Mouse (Mus musculus) liver, adult (tissue): ENCODE data around the gene Gm44805.

Experiments
- GATA4 ChIP-seq: IDR thresholded peaks from 2 replicates; pipeline ENCODE4 v1.6.1; 2014; ENCODE audit warnings: mild to moderate bottlenecking, low read length; ENCODE audit not compliant: insufficient replicate concordance

Gm44805 gene

DNA sequence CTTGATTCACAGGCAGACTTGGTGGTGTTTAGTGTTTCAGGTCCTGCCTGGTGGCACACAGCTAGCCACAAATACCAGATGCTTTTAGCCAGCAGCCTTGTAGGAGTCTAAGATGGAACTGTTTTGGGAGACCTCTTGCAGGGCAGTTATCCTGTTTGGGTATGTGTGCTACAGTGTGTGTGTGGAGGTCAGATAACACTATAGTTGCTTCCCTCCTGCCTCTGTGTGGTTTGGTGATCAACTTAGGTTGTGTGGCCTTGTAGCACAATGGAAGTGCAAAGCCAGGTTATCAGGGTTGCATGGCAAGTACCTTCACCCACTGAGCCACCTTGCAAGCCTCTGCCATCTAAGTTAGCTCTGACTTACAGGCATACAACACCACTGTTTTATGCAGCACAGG lies 48.5 kb downstream of the Gm44805 start:
- no peak for TF ChIP-seq GATA4

DNA sequence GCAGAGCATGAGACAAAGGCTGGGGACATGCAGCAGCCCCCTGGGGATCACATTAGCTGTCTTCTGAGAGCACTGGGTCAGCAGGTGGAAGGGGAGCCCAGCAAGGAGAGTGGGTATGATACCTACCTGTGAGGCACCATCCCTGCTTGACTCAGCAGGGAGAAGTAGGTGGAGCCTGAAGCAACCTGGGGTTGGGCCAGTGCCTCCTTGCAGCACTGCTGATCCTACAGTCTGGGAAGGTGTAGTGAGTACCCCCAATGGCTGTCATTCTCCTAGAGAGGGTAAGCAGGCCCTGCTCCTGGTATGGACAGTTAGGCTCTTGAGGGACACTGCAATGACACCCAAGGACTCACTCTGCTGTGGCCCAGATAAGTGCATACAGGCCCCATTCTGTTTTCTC lies 48.9 kb downstream of the Gm44805 start:
- TF ChIP-seq GATA4, result no peak

DNA sequence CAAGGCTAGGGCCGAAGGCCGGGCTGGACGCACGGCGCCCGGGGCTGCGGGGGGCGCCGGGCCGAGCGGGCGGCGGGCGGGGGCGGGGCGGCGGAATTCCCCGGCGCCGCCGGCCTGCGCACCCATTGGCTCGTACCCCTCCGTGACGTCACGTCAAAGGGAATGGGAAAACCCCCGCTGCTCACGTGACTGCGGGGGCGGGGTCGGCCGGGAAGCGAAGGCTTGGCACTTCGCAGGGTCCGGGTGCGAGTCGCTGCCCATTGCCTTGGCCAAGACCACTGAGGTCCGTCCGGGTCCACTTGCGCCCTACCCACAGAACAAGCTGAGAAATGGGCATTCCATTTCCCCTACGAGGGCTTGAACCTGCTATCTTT lies 51.9 kb downstream of the Gm44805 start, which contains the start of gene Relb:
Gene Relb, minus strand, starts transcription at position 78 of the 374 bp plus-strand sequence.
- no peak for TF ChIP-seq GATA4

DNA sequence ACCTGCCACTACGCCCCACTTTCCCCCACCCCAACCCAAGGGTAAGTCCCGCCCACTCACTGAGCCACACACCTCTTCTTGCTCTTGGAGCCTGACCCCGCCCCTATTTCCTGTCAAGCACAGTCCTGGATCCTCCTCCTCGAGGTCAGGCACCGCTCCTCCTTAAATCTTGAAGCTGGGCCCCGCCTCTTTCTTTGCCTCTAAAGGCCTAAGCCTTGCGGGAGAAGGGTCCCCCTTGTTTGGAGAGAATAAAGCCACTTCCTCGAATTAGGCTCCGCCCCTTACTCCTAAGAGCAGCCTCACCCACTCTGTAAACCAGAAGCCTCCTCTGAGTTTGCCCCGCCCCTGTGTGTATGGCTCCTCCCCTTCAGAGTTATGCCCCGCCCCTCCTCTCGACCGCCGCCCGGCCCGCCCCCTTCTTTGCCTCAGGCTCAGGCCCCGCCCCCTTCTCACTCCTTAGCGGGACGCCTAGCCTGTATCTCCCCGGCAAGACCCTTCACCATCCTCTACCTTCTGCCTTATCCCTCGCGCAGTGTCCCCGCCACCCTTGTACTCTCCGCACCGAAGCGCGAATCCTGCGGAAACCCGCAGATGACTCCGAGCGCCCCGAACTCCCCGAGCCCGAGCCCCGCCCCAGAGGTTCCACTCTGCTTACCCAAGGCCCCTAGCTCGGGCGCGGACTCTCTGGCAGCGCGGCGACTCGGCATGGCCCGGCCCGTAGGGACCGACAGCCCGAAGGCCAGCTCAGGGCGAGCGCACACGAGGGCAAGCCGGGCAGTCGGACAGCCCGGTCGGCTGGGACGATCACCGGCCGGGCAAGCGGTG lies 52.5 kb downstream of the Gm44805 start:
- no peak for TF ChIP-seq GATA4

DNA sequence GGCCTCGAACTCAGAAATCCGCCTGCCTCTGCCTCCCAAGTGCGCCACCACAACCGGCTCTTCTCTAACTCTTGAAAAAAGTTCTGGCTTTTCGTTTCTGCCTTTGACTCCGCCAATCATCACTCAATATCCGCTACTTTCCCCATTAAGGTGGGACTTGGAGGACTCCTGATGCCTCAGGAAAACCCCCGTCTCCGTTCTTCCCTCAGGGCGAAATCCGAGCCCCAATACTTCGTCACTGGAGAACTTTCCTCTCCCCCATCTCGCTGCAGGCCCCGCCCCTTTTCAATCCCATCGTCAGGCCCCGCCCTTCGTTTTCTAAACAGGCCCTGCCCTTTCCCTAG lies 53.1 kb downstream of the Gm44805 start:
- TF ChIP-seq GATA4, result no peak

DNA sequence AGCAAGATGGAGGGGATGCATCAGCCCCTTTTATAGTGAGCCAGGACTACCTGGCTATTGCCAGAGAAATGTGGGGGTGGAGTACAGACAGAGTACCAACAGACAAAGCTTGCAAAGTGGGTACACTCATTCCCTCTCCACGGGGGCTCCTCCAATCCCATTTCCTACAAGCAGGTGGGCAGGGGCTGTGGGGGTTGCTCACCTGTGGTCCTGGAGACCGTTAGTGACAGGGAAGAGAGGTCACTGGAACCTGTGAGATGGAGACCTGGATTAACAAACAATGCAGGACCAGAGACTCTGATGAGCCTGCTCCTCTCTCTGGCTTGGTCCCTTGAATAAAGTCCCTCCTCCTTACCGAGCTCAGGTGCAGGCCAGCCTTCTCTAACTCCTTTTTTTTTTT lies 53.5 kb downstream of the Gm44805 start:
- no peak for TF ChIP-seq GATA4

DNA sequence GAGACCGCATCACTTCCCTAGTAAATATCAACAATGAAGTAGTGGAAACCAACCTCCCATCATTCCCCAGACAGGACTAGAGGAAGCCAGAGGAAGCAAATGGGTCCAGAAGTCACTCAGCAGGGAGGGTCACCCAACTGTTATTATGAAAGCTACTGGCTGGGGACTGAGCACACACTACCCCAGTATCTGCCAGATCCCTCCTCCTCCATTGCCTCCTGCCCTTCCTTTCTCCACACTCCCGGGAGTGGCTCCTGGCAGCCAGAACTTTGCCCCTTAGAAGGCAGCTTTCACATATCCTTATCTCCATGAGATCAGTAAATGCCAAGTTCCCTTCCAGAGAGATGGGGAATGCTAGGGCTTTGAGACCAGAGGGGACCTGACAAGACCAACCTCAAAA lies 57.8 kb downstream of the Gm44805 start:
- no peak for TF ChIP-seq GATA4

DNA sequence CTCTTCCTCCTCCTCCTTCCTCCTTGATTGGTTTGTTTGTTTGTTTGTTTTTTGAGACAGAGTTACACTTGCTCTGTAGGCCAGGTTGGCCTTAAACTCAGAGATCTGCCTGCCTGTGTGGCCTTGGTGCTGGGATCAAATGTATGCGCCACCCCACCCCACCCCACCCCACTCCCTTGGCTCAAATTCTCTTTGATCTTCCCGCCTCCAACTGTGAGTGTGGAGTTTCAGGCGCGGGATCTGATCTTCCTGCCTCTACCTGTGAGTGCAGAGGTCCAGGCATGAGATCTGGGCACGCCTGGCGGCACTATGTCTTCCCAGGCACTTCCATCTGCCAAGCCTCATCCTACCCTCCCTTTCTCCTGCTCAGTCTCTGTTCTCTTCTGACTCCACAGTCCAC lies 59.0 kb downstream of the Gm44805 start:
- TF ChIP-seq GATA4, result no peak
